Mouse (Mus musculus) urinary bladder, postnatal 4 days (tissue): ENCODE measurements around the gene Dnaic2.

Source experiments
- DNase-seq, 2 experiments: peaks; one replicate each; pipeline ENCODE4 v3.0.0; 2021 to 2022; ENCODE audit warnings: low spot score in 2 of 2

Gene Dnaic2

DNA sequence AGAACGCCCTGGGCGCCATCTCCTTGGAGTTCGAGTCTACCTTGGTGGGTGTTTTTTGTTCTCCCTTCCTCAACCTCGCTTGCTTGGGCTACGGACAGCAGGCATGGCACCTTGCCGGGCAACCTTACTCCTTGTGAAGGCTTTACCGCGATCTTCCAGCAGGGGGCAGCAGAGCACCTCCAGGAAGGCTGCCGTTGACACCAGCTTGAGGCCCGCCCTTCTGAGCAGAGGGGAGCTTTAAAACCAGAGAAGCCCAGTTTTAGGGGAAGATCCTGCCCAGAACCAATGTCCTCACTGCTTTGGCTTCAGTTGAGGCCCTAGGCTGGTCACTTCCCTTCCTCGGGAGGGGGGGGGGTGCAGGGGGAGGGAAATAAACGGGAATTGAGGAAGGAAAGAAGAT, 17.9 kb downstream of the Dnaic2 start:
- DNase-seq, result peak; percentile 75 to 95

DNA sequence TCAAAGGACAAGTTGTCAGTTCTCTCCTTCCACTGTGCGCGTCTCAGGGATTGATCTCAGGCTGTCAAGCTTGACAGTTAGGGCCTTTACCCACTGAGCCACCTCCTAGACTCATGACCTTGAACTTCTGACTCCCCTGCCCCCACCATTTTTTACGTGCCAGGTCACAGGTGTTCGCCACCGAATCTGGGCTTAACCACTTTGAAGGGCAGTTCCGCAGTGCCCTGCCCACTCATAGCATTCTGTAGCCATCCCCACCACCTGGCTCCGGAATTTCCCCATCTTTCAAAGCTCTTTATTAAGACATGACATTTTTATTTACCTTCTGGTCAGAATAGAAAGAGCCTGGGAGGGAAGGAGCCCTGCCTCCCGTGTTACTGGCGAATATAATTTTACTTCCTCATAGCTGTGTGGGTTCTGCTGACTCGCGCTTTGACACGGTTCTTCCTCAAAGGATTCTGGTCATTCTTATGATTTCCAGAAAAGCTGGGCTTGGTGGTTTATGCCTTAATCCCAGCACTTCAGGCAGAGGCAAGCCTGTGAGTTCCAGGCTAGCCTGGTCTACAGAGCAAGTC, 20.4 kb downstream of the Dnaic2 start:
- DNase-seq, result no peak

- no peak for DNase-seq
These were observed 37.9 kb downstream of the Dnaic2 start, which contains the start of gene Kif19a for GRCm38 (mm10) chr11:114764820-114765818. TSS of gene Kif19a (plus strand) at chr11:114765388.

DNA sequence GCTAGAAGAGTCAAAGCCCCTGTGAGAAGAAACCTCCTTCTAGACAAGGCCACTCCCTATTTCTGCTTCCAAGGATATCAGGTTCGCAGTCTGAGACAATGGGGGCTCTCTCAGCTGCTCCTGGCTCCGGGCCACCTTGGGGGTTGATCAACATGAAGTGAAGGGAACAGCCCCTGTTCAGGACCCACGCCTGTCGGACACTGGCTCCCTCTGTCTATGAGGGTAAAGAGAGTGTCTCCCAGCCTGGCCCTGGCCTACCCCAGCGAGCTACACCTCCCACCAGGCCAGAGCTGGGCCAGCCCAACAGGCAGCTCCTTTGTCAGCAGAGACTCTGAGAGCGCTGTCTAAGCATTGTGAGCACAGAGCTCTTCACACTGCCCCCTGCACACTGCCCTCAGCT, 42.7 kb downstream of the Dnaic2 start:
- no peak for DNase-seq

DNA sequence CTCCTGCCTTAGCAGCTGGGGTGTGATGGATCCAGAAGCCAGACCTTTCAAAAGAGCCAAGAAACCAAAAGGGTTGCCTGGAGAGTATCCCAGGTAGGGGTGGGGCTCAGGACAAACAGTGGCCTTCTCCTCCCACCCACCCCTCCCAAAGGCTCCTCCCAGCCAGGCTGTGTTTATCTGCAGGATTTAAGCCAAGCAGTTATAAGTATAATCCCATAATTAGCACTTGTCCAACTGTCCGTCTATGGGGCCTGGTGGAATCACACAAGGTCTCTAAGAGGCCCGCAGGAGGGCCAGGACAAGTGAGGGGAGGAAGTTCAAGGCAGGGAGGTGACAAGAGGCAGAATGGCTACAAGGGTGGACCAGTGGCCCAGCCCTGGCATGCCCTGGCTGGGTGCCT, 44.7 kb downstream of the Dnaic2 start:
- DNase-seq, result no peak

DNA sequence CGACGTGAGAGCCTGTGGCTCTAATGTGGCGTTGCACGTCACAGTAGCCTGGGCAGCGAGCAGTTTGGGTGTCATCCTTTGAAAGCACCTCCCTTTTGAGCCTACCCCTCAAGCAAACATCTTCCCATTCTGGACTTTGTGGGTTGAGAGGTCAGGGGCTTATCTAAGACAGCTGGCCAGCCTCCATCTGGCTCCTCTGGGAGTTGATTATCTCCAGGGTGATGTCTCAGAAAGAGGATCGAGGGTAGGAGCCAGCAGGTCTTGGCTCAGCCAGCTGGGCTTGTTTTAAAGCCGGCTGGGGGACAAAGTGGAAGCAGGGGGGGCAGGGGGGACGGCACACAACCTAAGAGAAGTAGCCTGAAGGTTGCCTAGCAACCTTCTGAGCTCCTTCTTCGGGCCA, 52.9 kb downstream of the Dnaic2 start:
- DNase-seq, result no peak

DNA sequence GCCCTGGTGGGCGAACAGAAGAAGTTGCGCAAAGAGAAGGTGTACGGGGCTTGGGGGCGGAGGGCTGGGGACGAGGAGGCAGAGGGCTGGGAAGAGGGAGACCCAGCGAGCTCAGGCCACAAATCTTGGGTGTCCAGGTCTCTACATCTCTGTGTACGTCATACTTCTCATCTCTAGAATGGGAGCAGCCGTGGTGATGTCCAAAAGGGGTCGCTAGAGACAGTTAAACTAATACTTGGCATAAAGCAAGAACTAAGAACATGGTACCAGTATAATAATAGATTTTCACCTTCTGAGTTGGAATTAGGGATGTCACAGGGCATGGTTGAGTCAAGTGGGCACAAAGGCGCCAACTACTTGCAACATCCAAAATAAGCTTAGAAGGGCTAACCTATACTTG, 58.7 kb downstream of the Dnaic2 start:
- no peak for DNase-seq

GRCm38 (mm10) chr11:114786326-114786725, 59.1 kb downstream of the Dnaic2 start:
- no peak for DNase-seq

- no peak for DNase-seq
These were observed 60.4 kb downstream of the Dnaic2 start for GRCm38 (mm10) chr11:114787611-114788010.

DNA sequence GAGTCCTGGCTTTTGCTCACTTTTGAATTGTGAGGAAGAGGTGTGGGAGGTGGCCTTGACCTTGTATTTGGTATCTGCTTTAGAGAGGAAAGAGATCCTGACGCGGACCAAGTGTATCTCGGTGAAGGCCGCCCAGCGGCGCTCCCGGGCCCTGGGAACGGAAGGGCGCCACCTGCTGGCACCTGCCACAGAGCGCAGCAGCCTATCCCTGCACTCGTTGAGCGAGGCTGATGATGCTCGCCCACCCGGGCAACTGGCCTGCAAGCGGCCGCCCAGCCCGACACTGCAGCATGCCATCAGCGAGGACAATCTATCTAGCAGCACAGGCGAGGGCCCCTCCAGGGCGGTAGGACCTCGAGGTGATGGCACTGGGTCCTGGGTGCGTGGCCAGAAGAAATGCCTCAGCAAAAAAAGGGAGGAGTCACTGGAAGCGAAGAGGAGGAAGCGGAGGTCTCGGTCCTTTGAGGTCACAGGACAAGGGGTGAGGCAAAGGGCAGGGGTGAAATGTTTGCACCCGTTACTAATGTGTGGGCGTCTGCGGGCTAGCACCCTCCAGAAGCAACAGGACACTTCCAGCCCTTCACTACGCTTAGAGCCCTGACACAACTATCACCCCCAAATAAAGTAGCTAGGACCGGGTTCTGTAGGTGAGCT, 62.0 kb downstream of the Dnaic2 start:
- peak; percentile 71 to 87 for DNase-seq

- DNase-seq, result no peak
These were observed 62.5 kb downstream of the Dnaic2 start for GRCm38 (mm10) chr11:114789716-114790115.

- no peak for DNase-seq
These were observed 63.0 kb downstream of the Dnaic2 start for GRCm38 (mm10) chr11:114790171-114790570.

GRCm38 (mm10) chr11:114790841-114791240, 63.6 kb downstream of the Dnaic2 start:
- no peak for DNase-seq

DNA sequence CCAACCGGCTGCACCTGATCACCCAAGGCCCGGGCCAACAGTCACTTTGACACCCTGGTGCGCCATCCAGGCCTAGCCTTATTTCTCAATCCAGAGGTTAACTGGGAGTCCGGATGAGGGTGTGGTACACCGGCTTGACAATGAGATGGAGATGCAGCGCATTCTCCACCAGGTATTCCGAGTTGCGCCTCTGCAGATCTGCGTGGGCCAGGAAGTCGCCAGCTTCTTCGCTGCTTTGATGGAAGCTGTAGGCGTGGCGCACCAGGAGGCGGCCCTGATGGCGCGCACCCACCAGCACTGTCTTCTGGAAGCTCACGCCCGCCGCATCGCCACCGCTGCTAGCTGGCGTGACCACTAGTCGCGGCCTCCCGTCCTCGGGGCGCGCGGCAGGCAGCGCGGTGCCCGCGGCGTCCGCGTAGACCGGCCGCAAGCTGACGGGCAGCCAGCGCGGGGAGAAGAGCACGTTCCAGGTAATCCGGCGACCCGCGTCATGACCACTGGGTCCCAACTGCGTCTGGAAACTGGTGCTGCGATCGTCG, 64.2 kb downstream of the Dnaic2 start:
- DNase-seq, result no peak

GRCm38 (mm10) chr11:114791891-114792411, 64.7 kb downstream of the Dnaic2 start:
- DNase-seq, result no peak

- no peak for DNase-seq
These were observed 65.8 kb downstream of the Dnaic2 start for GRCm38 (mm10) chr11:114792931-114793494.

DNA sequence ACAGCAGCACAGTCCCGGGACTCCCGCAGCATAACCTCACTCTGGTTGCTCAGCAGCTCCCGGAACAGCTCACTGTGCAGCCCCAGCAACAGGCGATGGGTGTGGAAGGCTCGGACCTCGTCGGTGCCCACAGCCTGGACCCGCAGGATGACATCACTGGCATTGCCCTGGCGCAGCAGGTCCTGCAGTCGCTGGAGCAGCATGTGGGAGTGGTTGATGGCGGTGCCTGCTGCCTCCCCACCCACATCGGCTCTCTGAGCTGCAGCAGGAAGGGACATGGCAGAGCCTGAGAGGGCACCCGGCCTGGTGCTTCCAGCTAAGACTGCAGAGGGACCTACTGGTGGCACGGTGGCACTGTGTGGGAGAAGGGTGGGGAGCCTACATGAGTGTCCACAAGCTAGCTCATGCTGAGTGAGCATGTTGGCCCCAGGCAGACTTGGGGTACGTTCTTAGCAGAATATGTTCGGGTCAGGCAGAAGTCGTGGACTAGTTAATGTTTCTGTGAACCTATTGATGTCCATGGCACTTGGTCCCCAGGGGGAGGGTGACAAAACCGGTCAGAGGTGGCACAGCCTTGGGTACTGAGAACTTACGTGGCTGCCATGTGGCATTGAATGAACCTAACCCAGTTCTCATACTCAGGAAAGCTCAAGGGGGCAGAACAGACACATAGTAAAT, 66.8 kb downstream of the Dnaic2 start:
- DNase-seq, result no peak

DNA sequence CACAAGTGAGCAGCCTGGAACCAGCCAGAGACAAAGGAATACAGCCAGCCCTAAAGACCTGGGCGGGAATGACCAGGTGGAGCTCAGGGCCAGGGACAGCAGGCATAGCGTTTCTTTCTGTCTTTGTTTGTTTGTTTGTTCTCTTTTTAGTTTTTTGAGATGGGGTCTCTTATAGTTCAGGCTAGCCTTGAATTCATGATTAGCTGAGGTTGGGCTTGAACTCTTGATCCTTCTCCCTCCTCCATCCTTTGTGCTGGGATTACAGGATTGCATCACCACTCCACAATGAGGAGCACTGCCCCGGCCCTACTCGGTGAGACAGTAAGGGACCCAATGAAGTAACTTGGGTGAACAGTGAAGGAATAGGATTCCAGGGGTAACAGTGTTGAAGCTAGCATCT, 67.5 kb downstream of the Dnaic2 start:
- DNase-seq, result no peak

GRCm38 (mm10) chr11:114795231-114795746, 68.1 kb downstream of the Dnaic2 start:
- DNase-seq, result peak in 1 of 2 experiments; percentile 44

- DNase-seq, result no peak
These were observed 68.7 kb downstream of the Dnaic2 start, which contains the start of gene Btbd17 for GRCm38 (mm10) chr11:114795848-114796322. TSS of gene Btbd17 (minus strand) at chr11:114795945.

- no peak for DNase-seq
These were observed 70.0 kb downstream of the Dnaic2 start for GRCm38 (mm10) chr11:114797176-114797575.
